Mouse (Mus musculus) liver, embryonic 15.5 days (tissue): ENCODE data around the gene Sfswap. TPM values are rescaled to one million over a fixed set of nuclear protein-coding genes. Genes with fewer than 3 reads are reported as not detected.

ENCODE experiments used
- ATAC-seq: fragments of 200-750 bp; cut with Nextera tagmentation; 2 replicates; pipeline ENCODE4 v1.8.0; 2017; ENCODE audit warnings: moderate number of reproducible peaks, mild to moderate bottlenecking, moderate library complexity; ENCODE audit not compliant: insufficient read depth
- H3K27ac ChIP-seq: fragments of 300-500 bp; sonication (generic); replicated peaks from 2 replicates; pipeline ENCODE4 v1.5.1; 2015; ENCODE audit warnings: mild to moderate bottlenecking, inconsistent platforms
- H3K27me3 ChIP-seq: fragments of 300-500 bp; sonication (generic); 2 replicates; pipeline ENCODE4 v1.6.1; 2015; ENCODE audit warnings: mild to moderate bottlenecking, inconsistent platforms
- H3K36me3 ChIP-seq: fragments of 300-500 bp; sonication (generic); replicated peaks from 2 replicates; pipeline ENCODE4 v1.6.1; 2015; ENCODE audit warnings: moderate library complexity, mild to moderate bottlenecking, inconsistent platforms
- H3K4me1 ChIP-seq: fragments of 300-500 bp; sonication (generic); replicated peaks from 2 replicates; pipeline ENCODE4 v1.6.1; 2015; ENCODE audit warnings: inconsistent platforms
- H3K4me2 ChIP-seq: fragments of 300-500 bp; sonication (generic); 2 replicates; pipeline ENCODE4 v1.6.1; 2015; ENCODE audit warnings: moderate library complexity, mild to moderate bottlenecking, inconsistent platforms
- H3K4me3 ChIP-seq: fragments of 300-500 bp; sonication (generic); replicated peaks from 2 replicates; pipeline ENCODE4 v1.5.1; 2015; ENCODE audit warnings: mild to moderate bottlenecking, inconsistent platforms
- H3K9ac ChIP-seq: fragments of 300-500 bp; sonication (generic); 2 replicates; pipeline ENCODE4 v1.6.1; 2015; ENCODE audit warnings: moderate library complexity, mild to moderate bottlenecking, inconsistent platforms
- H3K9me3 ChIP-seq: fragments of 300-500 bp; sonication (generic); replicated peaks from 2 replicates; pipeline ENCODE4 v1.6.1; 2016; ENCODE audit warnings: inconsistent platforms
- WGBS: fragments of 180-500 bp; shearing (Covaris S2); methylation state at CpG from one replicate; pipeline ENCODE4 v1.1.7; 2015; ENCODE audit warnings: mixed read lengths; ENCODE audit not compliant: insufficient replicate concordance; 5-methylcytosine and 5-hydroxymethylcytosine counted together
- polyA plus RNA-seq: library from polyadenylated mRNA; unstranded; fragments of >200 nt; fragmentation: Nextera tagmentation; extraction: Ambion mirVana; gene quantifications from 2 replicates; pipeline ENCODE4 v1.2.1, GENCODE M21; 2015

The Sfswap gene
- polyA plus RNA-seq, 1 experiment from 2014 or later, result 14.7 TPM

DNA sequence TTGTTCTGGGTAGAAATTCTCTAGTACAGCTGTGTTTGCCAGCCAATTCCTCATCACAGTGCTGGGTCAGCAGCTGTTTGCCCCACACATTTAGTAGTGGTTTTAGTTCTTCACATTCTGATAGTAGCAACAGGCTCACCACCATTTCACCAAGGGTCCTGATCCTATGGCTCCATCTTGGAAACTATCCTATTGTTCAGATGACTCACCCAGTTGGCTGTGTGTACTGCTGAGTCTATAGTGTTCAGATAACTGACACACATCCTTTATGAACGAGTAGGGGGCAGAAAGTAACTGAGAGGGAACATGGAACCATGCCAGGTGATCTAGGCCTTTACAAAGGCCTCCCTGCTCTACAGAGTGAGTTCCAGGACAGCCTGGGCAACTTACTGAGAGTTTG is 28.6 kb downstream of the Sfswap start:
- Histone ChIP-seq H3K4me1 (peaks cover 3% of the 10 kb centered on the region; the same call in 1 of the 2 replicates), H3K9ac (no peak overlapping the region), H3K27me3 (no peaks in the 10 kb centered on the region), H3K4me3 (no peak overlapping the region), H3K9me3 (no peaks in the 10 kb centered on the region), H3K36me3 (peaks cover 95% of the 10 kb centered on the region), H3K27ac (no peak overlapping the region), H3K4me2 (no peak overlapping the region)
- no peak for ATAC-seq
- WGBS, result 54% methylated on average over 1 of the region's 1 CpGs

DNA sequence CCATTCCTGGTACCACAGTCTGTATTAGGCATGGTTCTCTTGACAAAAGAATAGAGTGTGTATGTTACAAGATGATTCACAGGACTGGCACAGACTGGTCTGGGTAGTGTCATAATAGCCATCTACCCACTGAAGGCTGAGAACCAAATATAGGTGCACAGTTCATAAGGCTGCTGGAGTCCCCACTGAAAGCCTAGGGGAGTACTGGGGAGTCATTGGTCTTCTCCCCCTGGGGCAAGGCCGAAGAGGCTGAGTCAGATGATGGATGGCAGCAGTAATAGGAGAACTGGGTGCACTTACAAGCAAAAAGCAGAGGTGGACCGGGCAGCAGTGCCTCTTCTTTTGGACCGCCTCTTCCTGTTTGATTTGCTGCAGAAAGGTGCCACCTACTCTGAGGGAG is 32.7 kb downstream of the Sfswap start:
- Histone ChIP-seq H3K36me3 (peaks cover 84% of the 10 kb centered on the region), H3K27ac (no peak overlapping the region), H3K9me3 (no peaks in the 10 kb centered on the region), H3K9ac (no peak overlapping the region), H3K4me1 (peaks cover 9% of the 10 kb centered on the region; the same call in 1 of the 2 replicates), H3K4me3 (no peak overlapping the region), H3K4me2 (no peak overlapping the region), H3K27me3 (no peaks in the 10 kb centered on the region)
- no peak for ATAC-seq
- WGBS, result 71% methylated on average over 3 of the region's 3 CpGs

DNA sequence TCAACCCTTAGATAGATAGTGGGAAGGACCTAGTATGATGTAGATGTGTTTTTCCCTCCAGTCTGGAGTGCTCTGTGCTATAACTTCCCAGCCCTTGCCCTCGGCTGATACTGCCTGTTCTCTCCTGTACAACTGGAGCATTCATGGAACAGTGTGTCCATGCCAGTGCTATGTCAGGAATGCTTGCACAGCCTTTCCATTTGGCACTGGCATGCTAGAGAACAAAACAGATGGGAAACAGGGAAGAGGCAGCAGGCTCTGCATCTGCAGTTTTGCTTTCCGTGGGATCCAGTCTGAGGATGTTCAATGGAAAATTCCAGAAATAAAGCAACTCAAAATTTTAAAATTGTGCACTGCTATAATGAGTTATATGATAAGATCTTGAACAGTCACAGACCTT is 33.5 kb downstream of the Sfswap start:
- H3K4me1 ChIP-seq, result peaks cover 9% of the 10 kb centered on the region; the same call in 1 of the 2 replicates
- no peak overlapping the region for H3K27ac ChIP-seq
- no peaks in the 10 kb centered on the region for H3K9me3 ChIP-seq
- ATAC-seq, result no peak
- H3K4me2 ChIP-seq, result no peak overlapping the region
- H3K4me3 ChIP-seq, result no peak overlapping the region
- WGBS, result 78% methylated on average over 2 of the region's 2 CpGs
- no peaks in the 10 kb centered on the region for H3K27me3 ChIP-seq
- no peak overlapping the region for H3K9ac ChIP-seq
- H3K36me3 ChIP-seq, result peaks cover 80% of the 10 kb centered on the region

DNA sequence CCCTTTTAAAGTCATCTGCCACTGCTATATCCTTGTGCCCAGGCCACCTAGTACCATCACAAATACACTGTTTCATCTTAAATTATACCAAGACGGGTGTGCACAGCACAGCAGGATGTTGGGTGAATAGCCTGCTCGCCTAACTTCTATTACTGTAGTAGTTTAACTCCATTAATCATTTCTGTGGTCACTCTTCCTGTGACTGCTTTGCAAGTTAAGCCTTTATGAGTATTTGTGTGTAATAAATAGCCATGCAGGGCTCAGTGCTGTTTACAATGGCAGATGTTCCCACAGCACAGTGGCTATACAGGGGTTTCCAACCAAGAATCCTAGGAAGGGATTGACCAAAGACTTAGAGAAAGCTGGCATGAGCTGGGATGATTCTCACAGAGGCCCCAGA is 34.0 kb downstream of the Sfswap start:
- H3K27ac ChIP-seq, result no peak overlapping the region
- WGBS, result 71% methylated on average over 2 of the region's 2 CpGs

DNA sequence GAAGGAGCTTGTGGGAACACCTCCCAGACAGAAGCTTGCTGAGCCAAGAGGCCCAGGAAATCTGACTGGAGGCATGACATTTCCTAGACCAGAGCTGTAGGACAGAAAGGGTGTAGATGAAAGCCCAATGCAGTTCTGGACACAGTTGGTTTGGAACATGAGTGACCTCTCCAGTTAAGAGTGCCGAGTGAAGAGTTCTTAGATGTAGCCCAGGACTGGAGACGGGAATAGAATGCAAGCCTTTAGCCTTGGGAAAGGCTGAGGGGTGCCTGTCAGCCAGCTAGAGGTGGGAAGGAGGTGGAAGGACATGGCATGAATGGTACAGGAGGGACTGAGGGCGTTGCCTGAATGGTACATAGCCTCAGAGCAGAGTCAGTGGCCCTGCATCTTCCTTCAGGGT is 34.4 kb downstream of the Sfswap start:
- no peaks in the 10 kb centered on the region for H3K9me3 ChIP-seq
- no peak overlapping the region for H3K4me2 ChIP-seq
- H3K36me3 ChIP-seq, result peaks cover 82% of the 10 kb centered on the region
- WGBS, result 90% methylated on average over 3 of the region's 3 CpGs
- H3K4me3 ChIP-seq, result no peak overlapping the region
- H3K9ac ChIP-seq, result no peak overlapping the region
- ATAC-seq, result no peak
- H3K27ac ChIP-seq, result no peak overlapping the region
- H3K27me3 ChIP-seq, result no peaks in the 10 kb centered on the region
- peaks cover 9% of the 10 kb centered on the region; the same call in 1 of the 2 replicates for H3K4me1 ChIP-seq

More for the DNA sequence above, 34.0 kb downstream of the Sfswap start:
- Histone ChIP-seq H3K4me2 (no peak overlapping the region), H3K4me1 (peaks cover 9% of the 10 kb centered on the region; the same call in 1 of the 2 replicates), H3K36me3 (peaks cover 80% of the 10 kb centered on the region), H3K9ac (no peak overlapping the region), H3K27me3 (no peaks in the 10 kb centered on the region), H3K9me3 (no peaks in the 10 kb centered on the region), H3K4me3 (no peak overlapping the region)
- no peak for ATAC-seq

DNA sequence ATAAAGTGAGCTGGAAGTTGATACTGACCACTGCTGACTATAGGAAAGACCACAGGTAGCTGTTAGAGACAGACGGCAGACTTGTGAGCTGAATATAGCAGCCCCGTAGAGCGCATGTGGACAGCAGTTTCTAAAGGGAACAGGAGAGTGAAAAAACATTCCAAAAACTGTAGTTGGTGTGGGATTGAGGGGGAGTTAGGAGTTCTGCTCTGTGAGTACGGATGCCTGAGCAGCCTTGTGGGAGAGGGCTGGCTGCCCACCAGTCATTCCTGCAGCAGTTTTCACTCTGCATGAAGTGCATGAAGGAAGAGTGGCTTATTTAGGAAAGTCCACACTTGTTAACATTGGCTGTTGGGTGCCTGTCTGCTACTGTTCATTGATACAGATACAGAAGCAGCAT is 37.8 kb downstream of the Sfswap start:
- ATAC-seq, result no peak
- Histone ChIP-seq H3K4me2 (no peak overlapping the region), H3K4me3 (no peak overlapping the region), H3K27me3 (no peaks in the 10 kb centered on the region), H3K9me3 (no peaks in the 10 kb centered on the region), H3K9ac (no peak overlapping the region), H3K4me1 (peaks cover 9% of the 10 kb centered on the region; the same call in 1 of the 2 replicates), H3K27ac (no peak overlapping the region), H3K36me3 (peaks cover 84% of the 10 kb centered on the region)
- WGBS, result 85% methylated on average over 4 of the region's 4 CpGs

DNA sequence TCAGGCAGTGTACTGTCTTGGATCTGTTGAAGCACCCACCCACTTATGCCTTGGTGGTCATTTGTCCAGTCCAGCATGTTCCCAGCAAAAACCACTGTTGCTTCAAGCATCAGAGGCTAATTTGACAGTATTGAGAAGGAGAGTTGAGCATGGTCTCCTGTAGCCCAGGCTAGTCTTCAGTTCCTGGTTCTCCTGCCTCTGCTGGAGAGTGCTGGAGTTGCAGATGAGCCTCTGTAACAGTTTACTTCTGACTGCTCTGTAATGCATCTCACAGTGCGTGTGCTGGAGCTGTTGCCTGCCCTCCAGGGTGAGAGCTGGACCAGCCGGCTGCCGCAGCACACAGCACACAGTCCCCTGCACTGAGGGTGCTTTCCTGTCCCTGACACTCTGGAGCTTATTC is 41.2 kb downstream of the Sfswap start:
- Histone ChIP-seq H3K4me2 (no peak overlapping the region), H3K27ac (no peak overlapping the region), H3K36me3 (peaks cover 87% of the 10 kb centered on the region), H3K9ac (no peak overlapping the region), H3K9me3 (no peaks in the 10 kb centered on the region), H3K27me3 (no peaks in the 10 kb centered on the region), H3K4me3 (no peak overlapping the region), H3K4me1 (peaks cover 8% of the 10 kb centered on the region; the same call in 1 of the 2 replicates)
- 93% methylated on average over 3 of the region's 3 CpGs for WGBS
- ATAC-seq, result no peak

DNA sequence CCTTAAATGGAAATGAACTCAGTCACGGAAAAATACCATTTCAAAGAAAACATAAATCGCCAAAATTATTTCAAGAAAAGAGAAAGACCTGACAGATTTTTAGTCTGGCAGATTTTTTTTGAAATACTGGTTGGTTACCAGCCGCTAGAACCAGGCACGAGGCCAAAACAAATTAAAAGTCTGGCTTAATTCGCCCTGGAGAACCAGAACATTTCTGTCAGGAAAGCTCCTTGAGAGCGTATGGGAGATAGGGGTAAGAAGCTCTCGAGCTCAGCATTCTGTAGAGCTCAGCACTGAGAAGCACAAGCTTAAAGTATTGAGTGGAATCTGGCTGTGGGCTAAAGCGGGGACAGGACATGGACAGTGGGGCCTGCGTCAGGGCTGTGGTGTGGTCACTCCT is 44.8 kb downstream of the Sfswap start:
- Histone ChIP-seq H3K27ac (no peak overlapping the region), H3K4me2 (no peak overlapping the region), H3K4me1 (no peaks in the 10 kb centered on the region), H3K9ac (no peak overlapping the region), H3K9me3 (no peaks in the 10 kb centered on the region), H3K4me3 (no peak overlapping the region), H3K36me3 (peaks cover 99% of the 10 kb centered on the region), H3K27me3 (no peaks in the 10 kb centered on the region)
- no peak for ATAC-seq
- 81% methylated on average over 9 of the region's 9 CpGs for WGBS

DNA sequence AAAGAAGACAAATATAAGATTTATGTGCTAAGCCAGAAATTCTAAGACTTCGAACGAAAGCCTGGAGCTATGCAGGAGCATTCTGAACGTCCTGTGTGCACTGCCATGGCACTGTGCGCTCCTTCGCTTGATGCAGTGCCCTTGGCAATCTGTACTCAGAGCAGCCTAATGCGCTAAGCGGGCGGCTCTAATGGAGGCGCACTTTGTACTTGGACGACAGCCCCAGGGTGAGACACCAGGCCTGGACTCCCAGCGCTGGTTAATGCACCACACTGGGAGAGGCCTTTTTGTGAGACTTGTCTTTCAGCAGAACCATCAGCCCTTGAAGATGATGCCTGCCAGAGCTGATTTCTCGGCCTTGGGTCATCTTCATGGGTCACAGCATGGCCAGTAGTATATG is 48.7 kb downstream of the Sfswap start:
- H3K36me3 ChIP-seq, result peaks cover 99% of the 10 kb centered on the region

DNA sequence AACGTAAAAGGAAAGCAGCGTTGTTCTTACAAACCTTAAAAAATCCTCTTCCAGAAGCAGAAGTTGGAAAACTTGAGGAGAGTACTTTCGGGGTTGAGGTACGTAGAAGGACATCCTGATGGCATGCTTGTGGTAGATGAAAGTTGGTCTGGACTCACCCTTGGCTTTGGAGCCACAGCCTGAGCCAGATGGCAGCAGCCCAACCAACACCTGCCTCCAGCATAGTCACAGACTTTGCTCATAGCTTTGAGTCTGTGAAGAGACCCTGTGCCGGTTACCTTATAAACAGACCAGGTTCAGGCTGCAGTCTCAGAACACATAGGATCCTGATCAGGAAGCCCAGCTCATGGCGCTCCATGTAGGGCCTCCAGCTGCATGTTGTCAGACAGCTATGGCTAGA is 49.8 kb downstream of the Sfswap start:
- Histone ChIP-seq H3K27ac (no peak overlapping the region), H3K36me3 (peaks cover 100% of the 10 kb centered on the region), H3K4me2 (no peak overlapping the region), H3K9ac (no peak overlapping the region), H3K9me3 (no peaks in the 10 kb centered on the region), H3K4me3 (no peak overlapping the region), H3K27me3 (no peaks in the 10 kb centered on the region), H3K4me1 (no peaks in the 10 kb centered on the region)
- no peak for ATAC-seq
- 89% methylated on average over 6 of the region's 6 CpGs for WGBS

More for the DNA sequence above, 48.7 kb downstream of the Sfswap start:
- ATAC-seq, result no peak
- no peak overlapping the region for H3K4me2 ChIP-seq
- H3K9ac ChIP-seq, result no peak overlapping the region
- no peaks in the 10 kb centered on the region for H3K27me3 ChIP-seq
- H3K4me1 ChIP-seq, result no peaks in the 10 kb centered on the region
- 89% methylated on average over 12 of the region's 12 CpGs for WGBS
- H3K4me3 ChIP-seq, result no peak overlapping the region
- H3K27ac ChIP-seq, result no peak overlapping the region
- H3K9me3 ChIP-seq, result no peaks in the 10 kb centered on the region

DNA sequence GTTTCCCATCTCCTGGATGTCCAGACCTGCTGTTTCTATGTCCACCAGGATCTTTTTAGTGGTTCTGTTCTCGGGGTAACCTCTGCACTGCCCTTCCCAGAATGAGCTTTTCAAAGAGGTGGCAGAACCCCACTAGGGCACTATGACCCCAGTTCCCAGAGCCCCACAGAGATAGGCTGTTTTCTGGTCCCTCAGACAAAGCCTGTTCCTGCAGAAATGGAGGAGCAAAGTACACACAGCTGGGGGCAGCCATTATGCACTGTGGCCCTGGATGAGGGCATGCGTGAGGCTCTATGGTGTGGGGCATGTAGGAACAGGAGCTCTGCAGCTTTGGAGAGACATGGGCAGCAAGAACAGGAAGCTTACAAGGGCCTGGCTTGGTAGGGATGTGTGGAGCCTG is 51.0 kb downstream of the Sfswap start:
- H3K27me3 ChIP-seq, result no peaks in the 10 kb centered on the region
- no peak overlapping the region for H3K9ac ChIP-seq
- no peaks in the 10 kb centered on the region for H3K4me1 ChIP-seq
- no peak overlapping the region for H3K4me3 ChIP-seq
- no peak for ATAC-seq
- no peak overlapping the region for H3K4me2 ChIP-seq
- 89% methylated on average over 2 of the region's 2 CpGs for WGBS
- H3K36me3 ChIP-seq, result peaks cover 100% of the 10 kb centered on the region
- H3K9me3 ChIP-seq, result no peaks in the 10 kb centered on the region
- H3K27ac ChIP-seq, result no peak overlapping the region

DNA sequence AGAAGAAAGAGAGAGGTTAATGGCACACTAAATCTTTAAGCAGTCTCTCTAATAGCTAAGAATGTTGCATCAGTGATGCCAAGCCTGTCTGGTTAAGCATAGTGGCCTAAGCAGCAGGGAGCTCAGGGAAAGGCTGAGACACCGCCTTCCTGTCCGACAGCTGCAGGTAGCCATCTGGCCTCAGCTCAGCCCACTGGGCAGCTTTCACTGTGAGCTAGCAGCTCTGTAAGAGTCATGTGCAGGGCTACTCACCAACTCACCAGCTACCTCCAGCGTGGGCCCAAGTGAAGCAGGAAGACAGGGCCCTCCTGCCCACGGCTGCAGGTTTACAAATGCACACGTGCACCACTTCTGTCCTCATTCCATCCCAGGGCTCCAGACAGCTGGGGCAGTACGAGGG is 52.6 kb downstream of the Sfswap start:
- H3K4me2 ChIP-seq, result no peak overlapping the region
- no peak overlapping the region for H3K27ac ChIP-seq
- WGBS, result 81% methylated on average over 6 of the region's 6 CpGs
- H3K9ac ChIP-seq, result no peak overlapping the region
- H3K4me1 ChIP-seq, result no peaks in the 10 kb centered on the region
- no peaks in the 10 kb centered on the region for H3K27me3 ChIP-seq
- H3K36me3 ChIP-seq, result peaks cover 98% of the 10 kb centered on the region
- no peaks in the 10 kb centered on the region for H3K9me3 ChIP-seq
- ATAC-seq, result no peak
- H3K4me3 ChIP-seq, result no peak overlapping the region
